Mouse (Mus musculus) G1E (cell line): ENCODE measurements at regions not wholly inside any gene's neighbourhood (a gene's known extent, or its start where the extent isn't known, plus 50 kb on each side); places are given as distances from the start of the nearest gene placed in this dataset.

Source experiments
- ATAC-seq: 2 replicates; pipeline ENCODE4 v1.8.0; 2016; ENCODE audit warnings: mild to moderate bottlenecking; ENCODE audit not compliant: insufficient number of reproducible peaks, poor library complexity, low FRiP score, severe bottlenecking; ENCODE audit errors: extremely low read depth
- DNase-seq: peaks from one replicate; pipeline ENCODE4 v3.0.0; 2012; ENCODE audit warnings: low spot score
- H3K27me3 ChIP-seq: 2 replicates; pipeline ENCODE4 v1.6.1; 2012; ENCODE audit warnings: mild to moderate bottlenecking, low read length, inconsistent platforms; ENCODE audit not compliant: insufficient read depth
- H3K36me3 ChIP-seq: replicated peaks from 2 replicates; pipeline ENCODE3; 2012; ENCODE audit warnings: mild to moderate bottlenecking, inconsistent platforms
- H3K4me1 ChIP-seq: 2 replicates; pipeline ENCODE4 v1.6.1; 2012; ENCODE audit warnings: low read depth, low read length, inconsistent platforms, mixed read lengths; ENCODE audit not compliant: insufficient read depth
- H3K4me3 ChIP-seq: 2 replicates; pipeline ENCODE4 v1.5.1; 2012; ENCODE audit warnings: low read depth, mild to moderate bottlenecking, inconsistent platforms, low read length, moderate library complexity, mixed read lengths
- H3K9me3 ChIP-seq: replicated peaks from 2 replicates; pipeline ENCODE4 v1.6.1; 2012; ENCODE audit warnings: inconsistent platforms
- CTCF ChIP-seq: IDR thresholded peaks from 2 replicates; pipeline ENCODE4 v1.5.1; 2012; ENCODE audit warnings: low read depth, low read length, inconsistent platforms, mixed read lengths
- GATA1 ChIP-seq: IDR thresholded peaks from 2 replicates; pipeline ENCODE4 v1.6.1; 2012; ENCODE audit warnings: borderline replicate concordance, low read length, inconsistent platforms, mixed read lengths
- GATA2 ChIP-seq: IDR thresholded peaks from 2 replicates; pipeline ENCODE4 v1.6.1; 2012; ENCODE audit warnings: low read depth, low read length, inconsistent platforms, borderline replicate concordance
- POLR2AphosphoS5 ChIP-seq: IDR thresholded peaks from 2 replicates; pipeline ENCODE4 v1.6.1; 2012; ENCODE audit warnings: low read depth, low read length, inconsistent platforms; ENCODE audit not compliant: insufficient replicate concordance
- TAL1 ChIP-seq: conservative IDR thresholded peaks from 2 replicates; pipeline ENCODE4 v1.6.1; 2012; ENCODE audit warnings: low read depth, low read length, inconsistent platforms, mixed read lengths

- TF ChIP-seq GATA1 (no peak), TAL1 (no peak), GATA2 (no peak), POLR2AphosphoS5 (no peak), CTCF (no peak)
Observed at GRCm38 (mm10) chr13:97634041-97634788, 126.2 kb downstream of the Gm10260 start.

GRCm38 (mm10) chr13:97633551-97633950, 126.9 kb downstream of the Gm10260 start:
- H3K36me3 ChIP-seq: no peaks in the 10 kb centered on the region
- TF ChIP-seq CTCF: no peak
- TF ChIP-seq GATA2: no peak
- no peak for TF ChIP-seq POLR2AphosphoS5
- TF ChIP-seq TAL1: no peak
- TF ChIP-seq GATA1: no peak
- ATAC-seq (no peak), DNase-seq (no peak)
- H3K27me3 ChIP-seq: peaks cover 46% of the 10 kb centered on the region
- H3K4me3 ChIP-seq: no peak overlapping the region
- peaks cover 2% of the 10 kb centered on the region; the same call in 1 of the 2 replicates for H3K4me1 ChIP-seq
- H3K9me3 ChIP-seq: peaks cover 4% of the 10 kb centered on the region

More at GRCm38 (mm10) chr13:97634041-97634788, 126.2 kb downstream of the Gm10260 start:
- Histone ChIP-seq H3K9me3 (peaks cover 4% of the 10 kb centered on the region), H3K4me1 (peaks cover 4% of the 10 kb centered on the region; the same call in 1 of the 2 replicates), H3K27me3 (peaks cover 42% of the 10 kb centered on the region), H3K36me3 (no peaks in the 10 kb centered on the region), H3K4me3 (no peak overlapping the region)
- ATAC-seq (no peak), DNase-seq (no peak)

- TF ChIP-seq CTCF (no peak), GATA1 (no peak), TAL1 (no peak), GATA2 (no peak), POLR2AphosphoS5 (no peak)
- no peak for ATAC-seq
- Histone ChIP-seq H3K9me3 (no peaks in the 10 kb centered on the region), H3K4me1 (no peaks in the 10 kb centered on the region), H3K36me3 (no peaks in the 10 kb centered on the region), H3K4me3 (no peak overlapping the region), H3K27me3 (peaks cover 50% of the 10 kb centered on the region)
- no peak for DNase-seq
Observed at GRCm38 (mm10) chr13:97631872-97632402, 128.5 kb downstream of the Gm10260 start.

DNA sequence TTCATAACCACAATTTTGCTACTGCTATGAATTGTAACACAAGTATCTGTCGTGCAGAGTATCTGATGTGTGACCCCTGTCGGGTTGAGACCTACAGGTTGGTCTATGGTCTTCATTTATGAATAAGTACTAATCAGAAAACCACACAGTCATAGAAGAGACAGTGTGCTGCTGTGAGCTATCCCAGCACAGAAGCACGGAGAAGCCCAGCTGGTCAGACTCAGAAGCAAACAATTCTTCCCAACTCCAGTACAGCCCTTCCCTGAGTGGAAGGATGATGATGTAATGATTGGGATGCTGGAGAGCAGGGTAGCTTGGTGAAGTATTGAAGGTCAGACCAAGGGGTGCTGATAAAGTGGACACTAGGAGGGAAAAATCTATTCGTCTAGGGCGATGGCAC, 129.5 kb downstream of the Gm10260 start:
- DNase-seq: no peak

DNA sequence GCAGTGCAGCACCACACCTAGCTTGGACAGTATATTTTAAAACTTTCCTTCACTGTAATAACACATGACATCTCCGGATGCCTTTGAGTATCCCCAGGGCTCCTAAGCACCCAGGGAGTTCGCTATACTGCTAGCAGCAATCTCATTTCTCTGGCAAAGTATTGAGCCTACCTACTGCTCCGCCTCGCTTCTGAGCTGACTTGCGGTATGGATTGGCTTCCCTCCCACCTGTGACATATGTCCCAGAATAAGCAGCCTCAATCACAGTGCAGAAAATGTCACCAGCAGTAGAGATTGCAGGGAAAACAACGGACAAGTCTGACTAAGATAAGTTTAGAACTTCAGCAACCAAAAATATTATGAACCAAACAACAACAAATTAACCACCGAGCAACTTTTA, 131.8 kb downstream of the Gm10260 start:
- Histone ChIP-seq H3K4me1 (no peaks in the 10 kb centered on the region), H3K36me3 (no peaks in the 10 kb centered on the region), H3K27me3 (peaks cover 58% of the 10 kb centered on the region), H3K4me3 (no peak overlapping the region), H3K9me3 (no peaks in the 10 kb centered on the region)
- DNase-seq: no peak
- TF ChIP-seq TAL1 (no peak), CTCF (no peak), GATA1 (no peak), GATA2 (no peak), POLR2AphosphoS5 (no peak)
- ATAC-seq: no peak

More for the DNA sequence above, 129.5 kb downstream of the Gm10260 start:
- Histone ChIP-seq H3K4me1 (no peaks in the 10 kb centered on the region), H3K27me3 (peaks cover 59% of the 10 kb centered on the region), H3K4me3 (no peak overlapping the region), H3K36me3 (no peaks in the 10 kb centered on the region), H3K9me3 (no peaks in the 10 kb centered on the region)
- ATAC-seq: no peak
- TF ChIP-seq TAL1 (no peak), CTCF (no peak), GATA2 (no peak), GATA1 (no peak), POLR2AphosphoS5 (no peak)

DNA sequence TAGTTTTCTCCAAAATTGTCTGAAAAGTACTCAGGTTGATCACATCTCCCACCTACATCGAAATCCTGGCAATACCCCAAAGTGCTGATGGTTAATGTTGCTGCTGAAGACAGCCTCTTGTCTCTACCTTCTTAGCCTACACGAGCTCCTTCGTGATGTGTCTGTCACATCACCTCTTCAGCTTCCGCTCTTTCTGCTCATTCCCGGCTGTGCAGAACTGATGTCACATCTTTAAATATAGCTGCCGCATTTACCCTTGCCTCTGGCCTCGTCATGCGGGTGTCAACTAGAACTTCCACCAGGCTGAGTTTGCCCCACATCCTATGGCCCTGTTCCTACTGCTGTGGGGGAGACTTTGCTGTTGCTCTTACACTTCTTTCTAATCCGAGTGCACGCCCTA, 133.2 kb downstream of the Gm10260 start:
- ATAC-seq (no peak), DNase-seq (no peak)
- Histone ChIP-seq H3K9me3 (no peaks in the 10 kb centered on the region), H3K4me3 (no peak overlapping the region), H3K4me1 (no peaks in the 10 kb centered on the region), H3K36me3 (no peaks in the 10 kb centered on the region), H3K27me3 (peaks cover 58% of the 10 kb centered on the region)
- no peak for TF ChIP-seq CTCF
- TF ChIP-seq POLR2AphosphoS5: no peak
- no peak for TF ChIP-seq GATA2
- no peak for TF ChIP-seq TAL1
